Mouse (Mus musculus) gonadal fat pad, adult 2 months (tissue): ENCODE measurements around the gene B3galt4. TPM values are rescaled to one million over a fixed set of nuclear protein-coding genes. Genes with fewer than 3 reads are reported as not detected.

Experiments
- DNase-seq: peaks from one replicate; pipeline ENCODE4 v3.0.0-alpha.2; 2012; ENCODE audit warnings: low read depth
- polyA plus RNA-seq: library from polyadenylated mRNA; depleted of rRNA; stranded (reverse); fragments of >200 nt; gene quantifications from 2 replicates; pipeline ENCODE4 v1.2.3, GENCODE M21; 2012

B3galt4 gene
- polyA plus RNA-seq, 1 experiment = 8.1 TPM

DNA sequence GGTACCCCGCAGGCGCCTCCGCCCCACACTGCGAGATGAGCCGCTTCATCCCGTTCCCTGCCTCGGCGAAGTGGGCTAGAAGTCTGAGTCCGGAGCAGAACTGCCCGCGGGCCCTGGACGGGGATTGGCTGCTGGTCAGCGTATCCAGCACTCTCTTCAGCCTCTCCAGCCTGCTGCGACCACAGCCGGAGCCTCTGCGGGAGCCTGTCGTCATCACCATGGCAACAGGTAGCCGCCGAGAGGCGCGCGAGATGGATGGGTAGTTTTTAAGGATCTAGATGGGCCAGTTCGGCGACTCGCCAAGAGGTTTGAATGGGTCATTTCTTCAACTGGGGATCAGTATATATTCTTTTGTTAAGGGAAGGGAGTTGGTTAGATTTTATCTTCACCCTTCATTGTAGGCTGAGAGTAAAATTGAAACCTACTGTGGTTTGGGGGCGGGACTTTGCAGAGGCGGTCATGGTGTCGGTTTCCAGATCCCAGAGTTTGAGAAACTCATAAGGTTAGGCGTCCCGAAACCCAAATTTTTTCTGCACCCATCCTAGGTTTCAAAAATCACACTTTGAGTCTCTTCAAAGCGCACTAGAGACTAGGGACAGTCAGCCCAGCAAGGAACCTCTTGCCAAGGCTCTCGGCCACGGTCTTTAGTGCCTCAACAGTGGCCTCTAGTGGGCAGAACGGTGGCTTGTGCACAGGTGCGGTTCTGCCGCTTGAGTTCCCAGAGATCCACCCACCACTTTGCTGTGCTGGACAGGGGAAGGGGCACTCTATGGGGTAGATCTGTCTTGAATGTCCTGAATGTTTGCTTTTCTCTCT lies 30.8 kb downstream of the B3galt4 start:
- no peak for DNase-seq

- DNase-seq = no peak
These were observed 31.7 kb downstream of the B3galt4 start for GRCm38 (mm10) chr17:33919351-33920281.

DNA sequence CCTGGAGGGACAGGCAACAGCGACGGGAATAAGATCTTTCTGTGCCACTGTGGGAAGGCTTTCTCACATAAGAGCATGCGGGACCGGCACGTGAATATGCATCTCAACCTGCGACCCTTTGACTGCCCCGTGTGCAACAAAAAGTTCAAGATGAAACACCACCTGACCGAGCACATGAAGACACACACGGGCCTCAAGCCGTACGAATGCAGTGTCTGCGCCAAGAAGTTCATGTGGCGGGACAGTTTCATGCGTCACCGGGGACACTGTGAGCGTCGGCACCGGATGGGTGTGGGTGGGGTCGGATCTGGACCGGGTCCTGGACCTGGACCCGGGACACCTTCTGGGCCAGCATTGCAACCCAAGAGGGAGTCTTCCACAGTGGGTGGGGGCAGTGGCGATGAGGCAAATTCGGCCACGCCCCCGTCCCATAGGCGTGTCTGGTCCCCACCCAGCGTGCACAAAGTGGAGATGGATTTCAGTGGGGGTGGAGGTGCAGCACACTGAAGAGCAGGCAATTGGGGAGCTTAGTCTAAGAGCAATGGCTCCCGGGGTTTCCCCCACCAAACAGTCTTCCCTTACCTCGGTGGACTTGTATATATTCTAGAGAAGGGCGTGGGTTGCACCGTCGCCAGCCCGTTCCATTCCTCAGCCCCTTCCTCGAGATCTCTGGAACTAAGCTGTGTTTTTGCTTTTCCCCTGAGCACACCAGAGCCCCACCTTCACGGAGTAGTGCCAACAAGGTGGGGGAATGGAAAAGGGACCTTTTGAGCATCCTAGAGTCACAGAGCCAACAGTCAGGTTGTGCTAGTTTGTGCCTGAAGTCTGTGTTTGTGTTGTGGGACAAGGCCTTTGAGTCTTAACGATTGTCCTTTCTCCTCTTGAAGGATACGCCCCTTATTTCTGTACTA lies 32.7 kb downstream of the B3galt4 start:
- DNase-seq = no peak

DNA sequence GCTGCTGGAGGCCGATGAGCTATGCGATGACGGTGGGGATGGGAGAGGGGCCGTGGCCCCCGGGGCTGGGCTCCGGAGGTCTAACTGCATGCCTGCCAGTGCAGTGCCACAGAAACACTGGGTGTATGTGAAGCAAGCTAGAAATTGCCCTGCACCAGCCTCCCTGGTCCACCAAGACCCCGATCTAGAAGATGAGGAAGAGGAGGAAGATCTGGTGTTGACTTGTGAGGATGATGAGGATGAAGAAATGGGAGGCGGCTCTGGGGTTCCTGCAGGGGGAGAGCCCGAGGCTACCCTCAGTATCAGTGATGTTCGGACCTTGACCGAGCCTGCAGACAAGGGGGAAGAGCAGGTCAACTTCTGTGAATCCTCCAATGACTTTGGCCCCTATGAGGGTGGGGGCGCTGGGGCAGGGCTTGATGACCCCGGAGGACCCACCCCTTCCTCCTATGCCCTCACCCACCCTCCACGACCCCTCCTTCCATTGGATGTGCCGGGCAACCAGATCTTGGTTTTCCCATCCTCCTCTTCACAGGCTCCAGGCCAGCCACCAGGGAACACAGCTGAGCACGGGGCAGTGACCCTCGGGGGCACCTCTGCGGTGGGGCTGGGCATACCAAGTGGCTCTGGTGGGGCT lies 33.5 kb downstream of the B3galt4 start:
- DNase-seq = no peak

- DNase-seq = no peak
These were observed 34.2 kb downstream of the B3galt4 start for GRCm38 (mm10) chr17:33916847-33917655.

- DNase-seq = no peak
These were observed 35.0 kb downstream of the B3galt4 start for GRCm38 (mm10) chr17:33916294-33916693.

DNA sequence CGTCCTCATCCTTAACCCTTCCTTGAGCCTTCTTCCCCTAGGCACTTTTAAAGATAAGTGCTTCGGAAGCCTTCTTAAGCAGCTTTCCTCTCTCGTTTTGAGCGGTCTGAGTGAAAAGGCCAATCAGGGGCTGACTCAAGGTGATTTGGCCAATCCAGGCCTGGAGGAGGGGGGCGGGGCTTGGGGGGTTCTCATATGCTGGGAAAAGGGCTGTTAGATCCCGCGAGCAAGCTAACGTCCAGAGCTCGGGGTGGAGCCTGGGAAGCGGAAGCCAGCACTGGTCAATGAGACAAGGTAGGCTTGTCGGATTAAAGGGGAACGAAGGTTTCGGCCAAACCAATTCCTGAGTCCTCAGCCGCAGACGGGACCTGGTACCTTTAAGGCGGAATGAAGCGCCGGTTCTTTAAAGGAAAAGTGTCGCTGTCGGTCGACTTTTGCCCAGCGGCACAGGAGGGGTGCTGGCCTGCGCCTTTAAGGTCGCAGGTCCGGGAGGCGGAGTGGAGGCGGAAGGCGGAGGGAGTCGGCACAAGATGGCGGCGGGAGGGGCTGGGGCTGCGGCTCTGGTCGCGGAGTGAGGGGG lies 35.5 kb downstream of the B3galt4 start, which contains the start of the genes Tapbp and Zbtb22:
Tapbp (plus strand) TSS at position 229 of the 580 bp plus-strand sequence.
Zbtb22 (plus strand) TSS at position 234 of the 580 bp plus-strand sequence.
- DNase-seq = peak; percentile 91

GRCm38 (mm10) chr17:33914969-33915391 lies 36.3 kb downstream of the B3galt4 start:
- DNase-seq = no peak

DNA sequence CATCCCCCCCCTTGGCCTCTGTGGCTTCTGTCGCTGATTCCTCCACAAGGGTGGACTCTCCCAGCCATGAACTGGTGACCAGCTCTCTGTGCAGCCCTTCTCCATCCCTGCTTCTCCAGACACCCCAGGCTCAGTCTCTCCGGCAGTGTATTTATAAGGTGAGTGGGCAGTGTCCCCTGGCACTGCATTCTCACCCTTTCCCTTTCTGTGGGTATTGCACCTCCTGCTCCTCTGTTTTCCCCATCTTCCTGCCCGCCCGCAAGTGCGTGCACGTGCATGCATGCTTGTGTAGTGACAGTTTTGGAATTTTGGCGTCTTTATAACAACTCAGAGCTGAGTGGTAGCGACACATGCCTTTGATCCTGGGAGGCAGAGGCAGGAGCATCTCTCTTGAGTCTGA lies 37.4 kb downstream of the B3galt4 start:
- DNase-seq = no peak

DNA sequence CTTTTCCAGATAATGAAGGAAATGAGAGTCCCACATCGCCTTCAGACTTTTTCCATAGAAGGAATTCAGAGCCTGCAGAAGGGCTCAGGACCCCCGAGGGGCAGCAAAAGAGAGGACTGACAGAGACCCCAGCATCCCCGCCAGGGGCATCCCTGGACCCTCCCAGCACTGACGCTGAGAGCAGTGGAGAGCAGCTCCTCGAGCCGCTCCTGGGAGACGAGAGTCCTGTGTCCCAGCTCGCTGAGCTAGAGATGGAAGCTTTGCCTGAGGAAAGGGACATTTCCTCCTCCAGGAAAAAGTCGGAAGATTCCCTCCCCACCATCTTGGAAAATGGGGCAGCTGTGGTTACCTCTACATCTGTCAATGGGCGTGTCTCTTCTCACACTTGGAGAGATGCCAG lies 38.0 kb downstream of the B3galt4 start:
- DNase-seq = no peak

- no peak for DNase-seq
These were observed 39.4 kb downstream of the B3galt4 start for GRCm38 (mm10) chr17:33911813-33912414.

- DNase-seq = no peak
These were observed 40.1 kb downstream of the B3galt4 start for GRCm38 (mm10) chr17:33911052-33911812.

DNA sequence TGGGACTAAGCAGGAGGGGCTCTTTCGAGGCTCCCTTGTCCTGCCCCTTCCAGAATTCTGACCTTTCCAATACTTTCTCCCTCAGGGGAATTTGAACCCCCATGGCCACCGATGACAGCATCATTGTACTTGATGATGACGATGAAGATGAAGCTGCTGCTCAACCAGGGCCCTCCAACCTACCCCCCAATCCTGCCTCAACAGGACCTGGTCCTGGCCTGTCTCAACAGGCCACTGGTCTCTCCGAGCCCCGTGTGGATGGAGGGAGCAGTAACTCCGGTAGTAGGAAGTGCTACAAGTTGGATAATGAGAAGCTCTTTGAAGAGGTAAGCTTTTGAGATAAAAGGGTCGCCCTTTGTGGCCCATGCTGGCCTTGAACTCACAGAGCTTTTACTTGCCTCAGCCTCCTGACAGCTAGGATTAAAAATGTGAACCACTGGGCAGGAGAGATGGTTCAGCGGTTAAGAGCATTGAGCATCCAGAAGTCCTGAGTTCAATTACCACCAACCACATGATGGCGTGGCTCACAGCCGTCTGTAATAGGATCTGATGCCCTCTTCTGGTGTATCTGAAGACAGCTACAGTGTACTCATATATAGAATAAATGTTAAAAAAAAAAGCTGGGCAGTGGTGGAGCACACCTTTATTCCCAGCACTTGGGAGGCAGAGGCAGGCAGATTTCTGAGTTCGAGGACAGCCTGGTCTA lies 40.8 kb downstream of the B3galt4 start:
- DNase-seq = no peak

GRCm38 (mm10) chr17:33909869-33910250 lies 41.4 kb downstream of the B3galt4 start:
- no peak for DNase-seq

DNA sequence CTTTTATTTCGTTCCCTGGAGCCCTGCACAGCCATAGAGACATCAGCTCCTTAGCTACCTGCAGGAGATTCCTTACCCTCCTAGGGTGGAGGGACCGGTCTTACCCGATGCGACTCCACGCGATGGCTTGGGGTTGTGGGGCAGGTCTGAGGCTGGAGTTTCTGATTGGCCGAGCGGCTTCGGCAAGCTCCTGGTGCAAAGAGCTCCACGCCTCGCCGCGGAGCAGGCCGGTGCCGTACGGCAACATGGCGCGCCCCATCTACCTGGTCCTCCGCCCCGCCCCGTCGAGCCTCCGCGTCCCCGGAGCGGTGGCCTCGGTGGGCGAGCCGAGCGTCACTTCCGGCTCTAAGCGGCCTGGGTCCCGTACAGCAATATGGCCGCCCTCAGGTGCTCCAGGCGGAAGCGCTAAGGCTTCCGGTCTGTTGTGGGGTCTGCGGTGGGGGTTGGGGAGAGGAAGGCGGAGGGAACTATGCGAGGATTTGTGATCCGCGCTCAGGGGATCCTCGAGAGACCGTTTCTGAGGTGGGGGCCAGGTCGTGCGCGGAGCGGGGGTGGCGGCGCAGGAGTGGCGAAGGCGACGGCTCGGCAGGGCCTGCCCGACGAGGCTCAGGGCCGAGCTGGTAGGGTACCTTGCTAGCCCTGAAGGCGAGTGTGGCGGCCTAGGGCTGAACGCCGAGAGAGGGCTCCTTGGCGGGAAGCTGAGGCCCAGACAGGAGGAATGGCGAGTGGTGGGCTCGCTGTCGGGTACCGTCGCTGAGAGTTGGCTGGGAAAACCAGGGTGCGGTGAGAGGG lies 42.0 kb downstream of the B3galt4 start, which contains the start of gene Daxx:
Daxx (plus strand) TSS at position 338 of the 792 bp plus-strand sequence.
- DNase-seq = peak; percentile 81

GRCm38 (mm10) chr17:33908331-33909076 lies 42.8 kb downstream of the B3galt4 start:
- DNase-seq = no peak
